Mouse (Mus musculus): Measurements from ENCODE around the gene Pdlim4. TPM values are rescaled to one million over a fixed set of nuclear protein-coding genes. Genes with fewer than 3 reads are reported as not detected.
"Not testable (repeated sequence)": the region's sequence is repeated elsewhere in the genome, so short reads cannot be mapped to it uniquely, and the experiment has no call there.

The Pdlim4 gene
- polyA plus RNA-seq, 1 experiment from 2014 or later = 25.2 TPM

DNA sequence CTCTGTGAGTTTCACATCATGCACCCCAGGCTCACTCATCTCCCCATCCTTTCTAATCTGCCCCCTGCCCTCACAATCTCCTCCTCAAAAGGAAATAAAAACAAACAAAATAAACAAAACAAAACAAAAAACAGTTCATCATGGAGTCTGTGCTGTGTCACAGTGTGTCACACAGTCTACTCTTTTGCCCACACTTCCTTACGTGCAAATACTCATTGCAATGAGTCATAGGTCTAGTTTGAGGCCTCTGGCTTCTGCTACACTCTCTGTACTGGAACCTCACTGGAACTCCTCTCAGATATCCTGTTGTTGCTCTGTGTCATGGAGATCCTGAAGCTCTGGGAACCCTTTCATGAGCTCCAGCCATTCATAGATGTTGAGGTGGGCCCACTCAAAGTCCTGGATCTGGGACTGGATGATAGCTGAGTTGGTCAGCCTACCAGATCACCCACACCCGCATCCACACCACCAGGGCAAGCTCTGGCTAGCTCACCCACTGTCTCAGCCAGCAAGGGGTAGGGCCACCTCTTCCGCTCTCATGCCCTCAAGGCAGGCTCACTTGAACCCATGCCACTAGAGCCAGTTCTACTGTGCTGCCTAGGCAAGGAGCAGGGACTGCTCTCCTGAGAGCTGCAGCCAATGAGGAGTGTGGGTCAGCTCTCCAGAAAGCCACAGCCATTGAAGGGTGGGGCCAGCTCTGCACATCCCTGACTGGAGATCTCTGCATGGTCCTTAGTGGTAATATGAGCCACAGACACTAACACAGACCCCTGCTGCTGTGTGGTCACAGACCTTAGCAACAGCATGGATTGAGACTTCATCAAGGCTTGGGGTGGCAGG, 49.7 kb downstream of the Pdlim4 start:
- no peak for DNase-seq (ENCODE audit: low spot score)

GRCm38 (mm10) chr11:54017596-54017995, 51.2 kb downstream of the Pdlim4 start:
- DNase-seq (ENCODE audit: low spot score) = no peak

DNA sequence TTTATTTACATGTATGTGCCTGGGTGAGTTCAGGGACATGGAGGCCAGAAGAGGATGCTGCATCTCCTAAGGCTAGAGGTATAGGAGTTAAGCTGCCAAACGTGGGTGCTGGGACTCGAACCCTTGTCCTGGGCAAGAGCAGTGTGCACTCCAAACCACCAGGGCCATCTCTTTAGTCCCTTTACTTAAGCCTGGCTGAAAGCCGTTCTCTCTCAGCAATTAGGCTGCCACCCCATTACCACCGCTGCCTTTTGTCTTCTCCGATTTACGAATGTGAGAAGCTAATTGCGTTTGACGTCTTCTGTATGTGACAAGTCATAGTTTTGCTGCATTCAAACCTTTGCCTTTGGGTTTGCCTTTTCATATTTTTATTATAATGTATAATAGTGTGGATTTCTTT, 52.8 kb downstream of the Pdlim4 start:
- no peak for DNase-seq (ENCODE audit: low spot score)

- DNase-seq (ENCODE audit: low spot score) = no peak
Measured at GRCm38 (mm10) chr11:54012961-54013360, 55.9 kb downstream of the Pdlim4 start.

DNA sequence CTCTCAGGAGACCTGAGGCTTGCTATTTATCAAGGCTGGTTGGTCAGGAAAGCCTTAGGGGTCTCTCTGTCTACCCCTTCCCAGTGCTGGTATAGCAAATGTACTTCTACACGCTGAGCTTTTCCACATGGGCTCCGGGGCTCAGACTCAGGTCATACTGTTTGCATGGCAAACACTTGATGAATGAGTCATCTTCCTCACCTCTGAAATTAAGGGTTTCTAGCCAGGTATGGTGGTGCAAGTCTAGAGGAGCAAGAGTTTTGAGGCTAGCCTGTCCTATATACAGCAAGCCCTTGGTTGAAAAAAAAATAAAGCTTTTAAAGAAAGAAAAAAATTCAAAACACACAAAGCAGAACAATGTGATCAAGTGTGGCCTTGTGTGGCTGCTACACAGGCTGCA, 57.6 kb downstream of the Pdlim4 start:
- no peak for DNase-seq (ENCODE audit: low spot score)

DNA sequence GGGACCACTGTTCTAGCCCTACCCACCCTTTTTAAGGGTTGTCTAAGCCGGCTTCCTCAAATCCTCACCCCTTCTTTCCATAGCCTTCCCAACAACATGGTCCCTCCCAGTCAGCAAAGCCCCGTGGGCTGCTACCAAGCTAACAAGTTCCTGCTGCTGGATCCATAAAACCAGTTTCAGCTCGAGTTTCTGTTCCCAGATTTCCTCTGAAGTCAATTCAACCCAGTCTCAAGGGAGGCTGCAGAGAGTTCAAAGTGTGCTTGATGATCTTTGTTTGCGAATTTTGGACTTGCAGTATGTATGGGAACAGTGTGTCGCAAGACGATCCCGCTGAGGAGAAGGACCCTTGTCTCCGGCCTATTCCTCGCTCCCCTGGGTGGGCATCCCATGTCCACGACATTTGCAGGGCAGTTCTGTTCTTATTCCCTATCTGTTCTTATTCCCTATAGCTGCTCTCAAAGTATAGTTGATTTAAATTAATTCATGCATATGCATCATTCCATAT, 60.3 kb downstream of the Pdlim4 start:
- no peak for DNase-seq (ENCODE audit: low spot score)

DNA sequence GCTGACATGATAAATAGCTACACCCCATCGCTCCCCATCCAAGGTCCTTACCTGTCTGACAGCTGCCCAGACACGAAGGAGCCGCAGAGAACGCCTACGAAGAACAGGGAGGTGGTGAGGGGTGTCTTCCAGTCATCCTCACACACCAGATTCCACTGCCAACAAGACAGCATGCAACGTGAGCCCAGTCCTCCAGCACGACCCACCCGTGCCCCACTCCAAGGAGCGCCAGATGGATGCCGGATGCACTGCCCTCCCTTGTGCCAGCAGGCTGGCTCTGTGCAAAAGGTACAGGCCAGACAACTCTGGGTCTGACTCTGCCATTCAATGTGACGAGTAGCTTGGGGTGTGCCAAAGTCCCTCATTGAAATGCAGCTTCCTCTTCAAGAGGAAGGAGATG, 61.1 kb downstream of the Pdlim4 start:
- DNase-seq (ENCODE audit: low spot score) = no peak

GRCm38 (mm10) chr11:54006901-54007300, 61.9 kb downstream of the Pdlim4 start:
- no peak for DNase-seq (ENCODE audit: low spot score)

GRCm38 (mm10) chr11:54006362-54006761, 62.5 kb downstream of the Pdlim4 start:
- DNase-seq (ENCODE audit: low spot score) = not testable (repeated sequence)

Other genes starting within 250 kb of the Pdlim4 start
- 24.2 and 25.5 TPM in 2 replicates for gene Gm12216, start 209.8 kb downstream of the Pdlim4 start, polyA plus RNA-seq (2015; fragmentation: Nextera tagmentation; extraction: Ambion mirVana)
- gene Slc22a5, start 177.4 kb downstream of the Pdlim4 start, polyA plus RNA-seq (2015; fragmentation: Nextera tagmentation; extraction: Ambion mirVana) = 12.6 and 12.8 TPM in 2 replicates
- 0.90 and 1.1 TPM in 2 replicates for gene Slc22a21, start 88.7 kb downstream of the Pdlim4 start, polyA plus RNA-seq (2015; fragmentation: Nextera tagmentation; extraction: Ambion mirVana)
- 0.46 and 0.54 TPM in 2 replicates for gene Slc22a4, start 40.9 kb downstream of the Pdlim4 start, polyA plus RNA-seq (2015; fragmentation: Nextera tagmentation; extraction: Ambion mirVana)
- 5.1 TPM in 2 replicates for gene P4ha2, start 31.1 kb upstream of the Pdlim4 start, polyA plus RNA-seq (2015; fragmentation: Nextera tagmentation; extraction: Ambion mirVana)
- gene Csf2, start 180.7 kb upstream of the Pdlim4 start, polyA plus RNA-seq (2015; fragmentation: Nextera tagmentation; extraction: Ambion mirVana) = 1.1 and 1.3 TPM in 2 replicates
- 0.23 and 0.36 TPM in 2 replicates for gene Il3, start 198.3 kb upstream of the Pdlim4 start, polyA plus RNA-seq (2015; fragmentation: Nextera tagmentation; extraction: Ambion mirVana)
- 0.50 and 0.75 TPM in 2 replicates for gene Acsl6, start 234.8 kb upstream of the Pdlim4 start, polyA plus RNA-seq (2015; fragmentation: Nextera tagmentation; extraction: Ambion mirVana)